Mouse (Mus musculus): ENCODE data around the gene Ppa2. TPM values are rescaled to one million over a fixed set of nuclear protein-coding genes. Genes with fewer than 3 reads are reported as not detected.

The Ppa2 gene
- polyA plus RNA-seq, 1 experiment from 2014 or later = 91.1 TPM

DNA sequence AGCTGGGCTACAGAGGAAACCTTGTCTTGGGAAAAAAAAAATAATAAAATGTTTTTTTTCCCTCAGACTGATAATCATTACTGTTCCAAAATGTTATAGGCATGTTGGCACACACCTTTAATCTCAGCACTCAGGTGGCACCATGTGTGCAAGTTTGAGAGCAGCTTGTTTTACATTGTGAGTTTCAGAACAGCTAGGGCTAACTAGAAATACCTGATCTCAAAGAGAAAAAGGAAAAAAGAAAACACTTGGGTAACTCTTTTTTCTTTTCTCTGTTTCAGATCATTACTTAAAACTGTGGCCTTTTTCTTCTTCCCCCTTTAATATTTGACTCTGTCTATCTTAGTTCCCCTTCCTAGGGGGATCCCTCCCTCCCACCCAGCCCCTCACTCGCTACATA, 51.5 kb downstream of the Ppa2 start:
- WGBS = 89% methylated on average over 1 of the region's 1 CpGs
- no peak for ATAC-seq (ENCODE audit: low read depth)
- H3K4me3 ChIP-seq (ENCODE audit: low read depth, low read length) = no peak overlapping the region
- no peaks in the 10 kb centered on the region for H3K27me3 ChIP-seq (ENCODE audit: control insufficient read depth, insufficient read depth, low read length)
- H3K9me3 ChIP-seq (ENCODE audit: control insufficient read depth, low read length) = no peaks in the 10 kb centered on the region
- H3K4me1 ChIP-seq (ENCODE audit: control insufficient read depth, insufficient read depth, low read length) = no peaks in the 10 kb centered on the region
- no peak overlapping the region for H3K9ac ChIP-seq (replicated peaks; ENCODE audit: low read depth, low read length)
- no peak overlapping the region for H3K4me2 ChIP-seq (ENCODE audit: low read depth, low read length)
- H3K36me3 ChIP-seq (ENCODE audit: control insufficient read depth, insufficient read depth, low read length) = no peaks in the 10 kb centered on the region
- no peak overlapping the region for H3K27ac ChIP-seq (ENCODE audit: low read depth, low read length)

DNA sequence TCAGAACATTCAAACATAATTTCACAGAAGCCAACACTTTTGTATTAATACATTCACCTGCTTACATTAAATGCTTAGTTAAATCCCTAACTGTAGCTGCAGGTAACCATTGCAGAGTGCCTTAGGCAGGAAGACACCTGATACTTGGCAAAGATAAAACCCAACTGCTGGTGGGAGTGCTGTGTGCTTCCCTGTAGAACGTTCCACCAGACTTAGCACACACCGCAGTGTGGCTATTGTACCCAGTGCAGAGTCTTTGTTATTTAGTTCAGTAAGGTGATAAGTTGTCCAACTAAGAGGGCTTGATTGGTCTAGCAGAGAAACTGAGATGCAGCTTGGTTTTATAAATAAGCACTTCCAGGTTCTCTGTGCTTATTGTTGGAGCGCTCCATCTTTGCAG, 54.2 kb downstream of the Ppa2 start:
- 88% methylated on average over 3 of the region's 3 CpGs for WGBS

DNA sequence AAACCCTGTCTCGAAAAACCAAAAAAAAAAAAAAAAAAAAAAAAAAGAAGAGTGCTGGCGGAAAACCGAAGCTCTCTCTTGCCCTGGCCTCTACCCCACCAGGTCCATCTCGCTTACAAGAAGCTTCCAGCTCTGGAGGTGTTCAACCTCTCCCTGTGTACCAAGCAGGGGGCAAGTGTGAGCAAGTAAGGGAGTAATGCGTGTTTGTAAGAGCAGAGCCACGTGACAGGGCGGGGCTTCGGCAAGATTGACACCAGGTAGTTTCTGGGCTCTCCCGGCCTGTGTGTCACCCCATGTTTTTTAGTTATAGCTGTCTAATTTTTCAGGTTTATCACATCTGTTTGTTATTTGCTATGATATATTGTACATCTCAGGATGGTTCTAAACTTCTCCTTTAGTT, 56.2 kb downstream of the Ppa2 start:
- H3K4me2 ChIP-seq (ENCODE audit: low read depth, low read length) = no peak overlapping the region
- no peak overlapping the region for H3K4me3 ChIP-seq (ENCODE audit: low read depth, low read length)
- no peaks in the 10 kb centered on the region for H3K9me3 ChIP-seq (ENCODE audit: control insufficient read depth, low read length)
- no peaks in the 10 kb centered on the region for H3K4me1 ChIP-seq (ENCODE audit: control insufficient read depth, insufficient read depth, low read length)
- ATAC-seq (ENCODE audit: low read depth) = no peak
- WGBS = 90% methylated on average over 9 of the region's 9 CpGs
- H3K27me3 ChIP-seq (ENCODE audit: control insufficient read depth, insufficient read depth, low read length) = no peaks in the 10 kb centered on the region
- H3K9ac ChIP-seq (replicated peaks; ENCODE audit: low read depth, low read length) = no peak overlapping the region
- no peaks in the 10 kb centered on the region for H3K36me3 ChIP-seq (ENCODE audit: control insufficient read depth, insufficient read depth, low read length)
- H3K27ac ChIP-seq (ENCODE audit: low read depth, low read length) = no peak overlapping the region

More for the DNA sequence above, 54.2 kb downstream of the Ppa2 start:
- Histone ChIP-seq H3K4me1 (ENCODE audit: control insufficient read depth, insufficient read depth, low read length) (no peaks in the 10 kb centered on the region), H3K36me3 (ENCODE audit: control insufficient read depth, insufficient read depth, low read length) (no peaks in the 10 kb centered on the region), H3K27me3 (ENCODE audit: control insufficient read depth, insufficient read depth, low read length) (no peaks in the 10 kb centered on the region), H3K4me3 (ENCODE audit: low read depth, low read length) (no peak overlapping the region), H3K9ac (replicated peaks; ENCODE audit: low read depth, low read length) (no peak overlapping the region), H3K9me3 (ENCODE audit: control insufficient read depth, low read length) (no peaks in the 10 kb centered on the region), H3K27ac (ENCODE audit: low read depth, low read length) (no peak overlapping the region), H3K4me2 (ENCODE audit: low read depth, low read length) (no peak overlapping the region)
- ATAC-seq (ENCODE audit: low read depth) = no peak

DNA sequence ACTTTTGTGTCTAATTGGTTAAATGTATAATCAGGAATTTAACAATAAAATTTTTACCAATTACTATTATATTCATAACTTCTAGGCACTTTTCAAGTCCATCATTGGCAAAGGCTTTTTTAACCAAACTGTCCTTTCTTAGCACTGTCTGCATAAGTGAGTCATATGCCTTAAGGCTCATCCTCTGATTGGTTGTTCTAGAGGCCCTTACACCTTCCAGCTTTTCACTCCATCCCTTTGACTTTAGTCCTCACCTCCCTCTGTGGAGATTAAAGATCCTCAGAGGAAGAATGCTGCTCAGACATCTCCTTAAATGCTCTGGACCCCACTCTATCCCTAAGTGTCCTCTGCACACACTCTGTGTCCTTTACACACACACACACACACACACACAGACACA, 68.3 kb downstream of the Ppa2 start:
- Histone ChIP-seq H3K27me3 (ENCODE audit: control insufficient read depth, insufficient read depth, low read length) (no peaks in the 10 kb centered on the region), H3K36me3 (ENCODE audit: control insufficient read depth, insufficient read depth, low read length) (no peaks in the 10 kb centered on the region), H3K4me1 (ENCODE audit: control insufficient read depth, insufficient read depth, low read length) (no peaks in the 10 kb centered on the region), H3K4me3 (ENCODE audit: low read depth, low read length) (no peak overlapping the region), H3K4me2 (ENCODE audit: low read depth, low read length) (no peak overlapping the region), H3K27ac (ENCODE audit: low read depth, low read length) (no peak overlapping the region), H3K9me3 (ENCODE audit: control insufficient read depth, low read length) (0 out of 2 replicates have a peak, but pooled peaks cover 2% of the 10 kb centered on the region), H3K9ac (replicated peaks; ENCODE audit: low read depth, low read length) (no peak overlapping the region)
- ATAC-seq (ENCODE audit: low read depth) = no peak

DNA sequence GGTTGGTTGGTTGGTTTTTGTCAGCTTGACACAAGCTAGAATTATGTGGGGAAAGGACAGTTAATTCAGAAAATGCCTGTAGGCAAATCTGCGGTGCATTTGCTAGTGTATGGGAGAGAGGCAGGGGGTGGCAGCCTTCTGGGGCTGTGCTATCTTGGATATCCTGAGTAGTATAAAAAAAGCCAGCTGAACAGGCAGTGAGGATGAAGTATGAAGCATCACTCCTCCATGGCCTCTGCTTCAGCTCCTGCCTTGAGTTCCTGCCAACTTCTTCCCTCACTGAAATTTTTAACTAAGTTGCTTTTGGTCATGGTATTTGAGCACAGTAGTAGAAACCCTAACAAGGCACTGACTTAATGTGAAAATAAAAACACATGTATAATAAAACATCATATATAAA, 70.1 kb downstream of the Ppa2 start:
- no peak for ATAC-seq (ENCODE audit: low read depth)
- 0 out of 2 replicates have a peak, but pooled peaks cover 2% of the 10 kb centered on the region for H3K9me3 ChIP-seq (ENCODE audit: control insufficient read depth, low read length)
- H3K4me3 ChIP-seq (ENCODE audit: low read depth, low read length) = no peak overlapping the region
- no peaks in the 10 kb centered on the region for H3K4me1 ChIP-seq (ENCODE audit: control insufficient read depth, insufficient read depth, low read length)
- no peak overlapping the region for H3K4me2 ChIP-seq (ENCODE audit: low read depth, low read length)
- no peak overlapping the region for H3K27ac ChIP-seq (ENCODE audit: low read depth, low read length)
- H3K27me3 ChIP-seq (ENCODE audit: control insufficient read depth, insufficient read depth, low read length) = no peaks in the 10 kb centered on the region
- WGBS = 100% methylated on average over 1 of the region's 1 CpGs
- H3K9ac ChIP-seq (replicated peaks; ENCODE audit: low read depth, low read length) = no peak overlapping the region
- no peaks in the 10 kb centered on the region for H3K36me3 ChIP-seq (ENCODE audit: control insufficient read depth, insufficient read depth, low read length)

DNA sequence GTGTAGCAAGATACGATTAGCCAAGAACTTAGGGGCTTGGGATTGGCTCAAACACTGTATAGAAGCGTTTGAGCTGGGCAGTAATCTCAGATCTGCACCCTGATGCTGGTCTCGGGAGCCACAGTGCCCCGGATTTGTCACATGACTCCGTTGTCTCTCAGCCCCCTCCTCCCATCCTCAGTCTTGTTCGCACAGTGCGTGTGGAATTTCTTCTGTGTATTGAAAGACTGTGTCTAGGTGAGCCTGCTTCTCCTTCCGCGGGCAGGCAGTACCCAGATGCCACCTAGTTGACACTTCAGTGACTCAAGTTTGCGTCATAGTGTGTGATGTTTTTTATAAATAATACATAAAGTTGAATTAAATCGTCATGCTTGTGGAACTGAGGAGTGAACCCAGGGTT, 71.6 kb downstream of the Ppa2 start:
- no peaks in the 10 kb centered on the region for H3K4me1 ChIP-seq (ENCODE audit: control insufficient read depth, insufficient read depth, low read length)
- no peak for ATAC-seq (ENCODE audit: low read depth)
- WGBS = 90% methylated on average over 11 of the region's 11 CpGs

DNA sequence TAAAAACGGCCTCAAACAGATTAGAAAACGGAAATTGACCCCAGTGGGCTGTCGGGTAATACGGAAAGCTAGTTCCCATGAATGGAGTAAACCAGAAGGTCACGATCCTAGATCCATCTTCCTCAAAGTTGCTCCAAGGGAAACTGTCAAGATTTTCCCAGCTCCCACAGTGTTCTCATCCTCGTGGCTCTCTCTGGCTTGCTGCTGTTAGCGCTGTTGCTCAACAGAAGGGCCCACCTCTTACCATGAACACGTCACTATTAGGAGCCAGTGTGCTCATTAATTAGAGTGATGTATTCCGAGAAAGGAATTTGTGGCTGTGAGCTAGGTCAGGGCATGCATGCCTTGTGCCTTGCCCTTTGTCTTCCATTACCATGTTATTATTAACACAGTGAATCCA, 72.2 kb downstream of the Ppa2 start:
- Histone ChIP-seq H3K4me2 (ENCODE audit: low read depth, low read length) (no peak overlapping the region), H3K36me3 (ENCODE audit: control insufficient read depth, insufficient read depth, low read length) (no peaks in the 10 kb centered on the region), H3K4me1 (ENCODE audit: control insufficient read depth, insufficient read depth, low read length) (no peaks in the 10 kb centered on the region), H3K4me3 (ENCODE audit: low read depth, low read length) (no peak overlapping the region), H3K9me3 (ENCODE audit: control insufficient read depth, low read length) (0 out of 2 replicates have a peak, but pooled peaks cover 2% of the 10 kb centered on the region), H3K9ac (replicated peaks; ENCODE audit: low read depth, low read length) (no peak overlapping the region), H3K27me3 (ENCODE audit: control insufficient read depth, insufficient read depth, low read length) (no peaks in the 10 kb centered on the region), H3K27ac (ENCODE audit: low read depth, low read length) (no peak overlapping the region)
- 58% methylated on average over 9 of the region's 9 CpGs for WGBS
- no peak for ATAC-seq (ENCODE audit: low read depth)

More for the DNA sequence above, 71.6 kb downstream of the Ppa2 start:
- Histone ChIP-seq H3K9me3 (ENCODE audit: control insufficient read depth, low read length) (0 out of 2 replicates have a peak, but pooled peaks cover 2% of the 10 kb centered on the region), H3K4me3 (ENCODE audit: low read depth, low read length) (no peak overlapping the region), H3K9ac (replicated peaks; ENCODE audit: low read depth, low read length) (no peak overlapping the region), H3K27ac (ENCODE audit: low read depth, low read length) (no peak overlapping the region), H3K36me3 (ENCODE audit: control insufficient read depth, insufficient read depth, low read length) (no peaks in the 10 kb centered on the region), H3K27me3 (ENCODE audit: control insufficient read depth, insufficient read depth, low read length) (no peaks in the 10 kb centered on the region), H3K4me2 (ENCODE audit: low read depth, low read length) (no peak overlapping the region)

DNA sequence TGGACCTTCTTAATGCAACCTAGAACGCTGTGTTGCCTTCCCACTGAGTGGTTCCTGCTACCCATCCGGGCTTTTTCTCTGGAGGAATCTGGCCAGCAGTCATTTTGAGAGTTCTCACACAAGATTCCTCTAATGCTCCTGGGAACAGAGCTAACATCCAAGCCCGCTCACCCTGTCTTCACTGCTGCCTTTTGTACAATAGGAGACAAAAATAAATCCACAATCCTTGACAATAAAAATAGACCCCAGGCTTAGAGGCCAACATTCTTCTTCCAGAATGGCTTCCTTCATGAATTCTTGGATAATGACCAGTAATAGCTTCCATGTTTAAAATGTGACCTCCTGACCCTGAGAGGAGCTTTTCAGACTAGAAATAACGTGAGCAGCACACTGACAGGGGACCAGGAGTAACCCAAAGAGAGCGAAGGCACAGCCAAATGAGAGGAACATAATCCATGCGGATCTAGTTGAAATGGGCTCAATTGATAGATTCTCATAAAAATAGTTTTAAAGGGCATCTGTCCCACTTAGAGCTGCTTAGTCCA, 74.3 kb downstream of the Ppa2 start:
- H3K4me2 ChIP-seq (ENCODE audit: low read depth, low read length) = no peak overlapping the region
- ATAC-seq (ENCODE audit: low read depth) = no peak
- H3K4me3 ChIP-seq (ENCODE audit: low read depth, low read length) = no peak overlapping the region
- no peaks in the 10 kb centered on the region for H3K36me3 ChIP-seq (ENCODE audit: control insufficient read depth, insufficient read depth, low read length)
- no peaks in the 10 kb centered on the region for H3K27me3 ChIP-seq (ENCODE audit: control insufficient read depth, insufficient read depth, low read length)
- H3K9ac ChIP-seq (replicated peaks; ENCODE audit: low read depth, low read length) = no peak overlapping the region
- no peak overlapping the region for H3K27ac ChIP-seq (ENCODE audit: low read depth, low read length)
- no peaks in the 10 kb centered on the region for H3K4me1 ChIP-seq (ENCODE audit: control insufficient read depth, insufficient read depth, low read length)
- no peaks in the 10 kb centered on the region for H3K9me3 ChIP-seq (ENCODE audit: control insufficient read depth, low read length)
- WGBS = 71% methylated on average over 6 of the region's 6 CpGs

DNA sequence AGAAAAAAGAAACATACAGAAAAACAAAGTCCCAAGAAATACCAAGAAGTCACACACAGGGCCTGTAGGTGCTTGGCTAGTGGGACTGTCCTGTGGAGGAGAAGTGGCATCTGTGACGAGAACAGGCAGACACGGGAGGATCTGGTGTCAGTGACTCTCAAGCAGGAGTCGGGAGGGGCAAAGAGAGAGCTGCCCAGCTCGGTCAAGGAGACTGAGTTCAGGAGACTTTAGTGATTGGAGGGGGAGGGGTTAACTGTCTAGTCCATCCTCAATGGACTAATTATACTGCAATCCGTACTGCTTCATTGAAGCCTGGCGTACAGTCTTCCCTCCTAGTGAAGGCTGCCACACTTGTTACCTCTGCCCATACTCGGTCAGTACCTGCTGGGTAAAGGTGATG, 77.4 kb downstream of the Ppa2 start:
- H3K4me2 ChIP-seq (ENCODE audit: low read depth, low read length) = no peak overlapping the region
- H3K27ac ChIP-seq (ENCODE audit: low read depth, low read length) = no peak overlapping the region
- H3K4me1 ChIP-seq (ENCODE audit: control insufficient read depth, insufficient read depth, low read length) = no peaks in the 10 kb centered on the region
- H3K4me3 ChIP-seq (ENCODE audit: low read depth, low read length) = no peak overlapping the region
- H3K36me3 ChIP-seq (ENCODE audit: control insufficient read depth, insufficient read depth, low read length) = no peaks in the 10 kb centered on the region
- H3K9me3 ChIP-seq (ENCODE audit: control insufficient read depth, low read length) = no peaks in the 10 kb centered on the region
- 69% methylated on average over 7 of the region's 7 CpGs for WGBS
- no peak overlapping the region for H3K9ac ChIP-seq (replicated peaks; ENCODE audit: low read depth, low read length)
- ATAC-seq (ENCODE audit: low read depth) = no peak
- no peaks in the 10 kb centered on the region for H3K27me3 ChIP-seq (ENCODE audit: control insufficient read depth, insufficient read depth, low read length)
